Mouse (Mus musculus) heart, embryonic 12.5 days (tissue): ENCODE data around the gene Ctnna3. TPM values are rescaled to one million over a fixed set of nuclear protein-coding genes. Genes with fewer than 3 reads are reported as not detected.
A peak's percentile ranks its signal among the peaks of the same experiment; 100 is the strongest.
"Not testable (repeated sequence)": the region's sequence is repeated elsewhere in the genome, so short reads cannot be mapped to it uniquely, and the experiment has no call there.

Experiments used
- ATAC-seq: fragments of 200-750 bp; cut with Nextera tagmentation; 2 replicates; pipeline ENCODE4 v1.8.0; 2017; ENCODE audit warnings: moderate TSS enrichment, moderate library complexity; ENCODE audit not compliant: insufficient number of reproducible peaks, low FRiP score
- H3K27ac ChIP-seq: fragments of 300-500 bp; sonication (generic); 2 replicates; pipeline ENCODE4 v1.5.1; 2016; ENCODE audit warnings: mild to moderate bottlenecking, moderate library complexity; ENCODE audit not compliant: poor library complexity, severe bottlenecking
- H3K27me3 ChIP-seq: fragments of 300-500 bp; sonication (generic); replicated peaks from 2 replicates; pipeline ENCODE4 v1.6.1; 2016; ENCODE audit warnings: mild to moderate bottlenecking, moderate library complexity
- H3K36me3 ChIP-seq: fragments of 300-500 bp; sonication (generic); 2 replicates; pipeline ENCODE4 v1.6.1; 2016; ENCODE audit warnings: mild to moderate bottlenecking, moderate library complexity
- H3K4me1 ChIP-seq: fragments of 300-500 bp; sonication (generic); replicated peaks from 2 replicates; pipeline ENCODE4 v1.6.1; 2016; ENCODE audit warnings: mild to moderate bottlenecking
- H3K4me2 ChIP-seq: fragments of 300-500 bp; sonication (generic); 2 replicates; pipeline ENCODE4 v1.6.1; 2016; ENCODE audit warnings: mild to moderate bottlenecking, moderate library complexity
- H3K4me3 ChIP-seq: fragments of 300-500 bp; sonication (generic); 2 replicates; pipeline ENCODE4 v1.5.1; 2016; ENCODE audit warnings: mild to moderate bottlenecking
- H3K9ac ChIP-seq: fragments of 300-500 bp; sonication (generic); 2 replicates; pipeline ENCODE4 v1.6.1; 2016; ENCODE audit warnings: mild to moderate bottlenecking, moderate library complexity
- H3K9me3 ChIP-seq: fragments of 300-500 bp; sonication (generic); replicated peaks from 2 replicates; pipeline ENCODE4 v1.6.1; 2016; ENCODE audit warnings: mild to moderate bottlenecking, moderate library complexity
- WGBS: fragments of 180-500 bp; shearing (Covaris S2); methylation state at CpG from one replicate; pipeline ENCODE4 v1.1.7; 2016; 5-methylcytosine and 5-hydroxymethylcytosine counted together
- polyA plus RNA-seq: library from polyadenylated mRNA; unstranded; fragments of >200 nt; fragmentation: Nextera tagmentation; extraction: Ambion mirVana; gene quantifications from 2 replicates; pipeline ENCODE4 v1.2.1, GENCODE M21; 2016

The Ctnna3 gene
- polyA plus RNA-seq: 24.0 and 27.3 TPM in 2 replicates

GRCm38 (mm10) chr10:63429785-63430305, at the start of gene Ctnna3:
TSS of gene Ctnna3 (plus strand) at chr10:63430098.
- Histone ChIP-seq H3K27me3 (no peaks in the 10 kb centered on the region), H3K4me1 (no peaks in the 10 kb centered on the region), H3K36me3 (no peaks in the 10 kb centered on the region), H3K4me3 (peak within 1 kb of the TSS; percentile 66), H3K9me3 (no peaks in the 10 kb centered on the region), H3K9ac (peak within 1 kb of the TSS; percentile 75), H3K27ac (peak within 1 kb of the TSS; percentile 69), H3K4me2 (peak within 1 kb of the TSS; percentile 69)
- WGBS: under 1% methylated on average over 55 of the region's 55 CpGs
- ATAC-seq: peak; percentile 96

- Histone ChIP-seq H3K36me3 (no peaks in the 10 kb centered on the region), H3K4me3 (peak within 1 kb of the TSS; percentile 65), H3K27me3 (no peaks in the 10 kb centered on the region), H3K9ac (peak within 1 kb of the TSS; percentile 84), H3K27ac (0 out of 2 replicates have a peak within 1 kb of the TSS, but pooled peaks have one; percentile 16), H3K4me2 (peak within 1 kb of the TSS; percentile 85), H3K9me3 (no peaks in the 10 kb centered on the region), H3K4me1 (no peaks in the 10 kb centered on the region)
- WGBS: 7% methylated on average over 24 of the region's 24 CpGs
- ATAC-seq: 0 out of 2 replicates have a peak, but pooled peaks have one; percentile 16
Measured at GRCm38 (mm10) chr10:63381498-63382280, 48.2 kb upstream of the Ctnna3 start, which contains the start of gene Sirt1. TSS of gene Sirt1 (minus strand) at chr10:63381704.

GRCm38 (mm10) chr10:63382372-63383279, 47.3 kb upstream of the Ctnna3 start, which contains the start of gene Dnajc12:
TSS of gene Dnajc12 (plus strand) at chr10:63382443.
- H3K4me2 ChIP-seq: peak within 1 kb of the TSS; percentile 85
- H3K36me3 ChIP-seq: no peaks in the 10 kb centered on the region
- H3K27me3 ChIP-seq: no peaks in the 10 kb centered on the region
- H3K4me1 ChIP-seq: no peaks in the 10 kb centered on the region
- peak within 1 kb of the TSS; percentile 65 for H3K4me3 ChIP-seq
- WGBS: under 1% methylated on average over 28 of the region's 28 CpGs
- H3K27ac ChIP-seq: 0 out of 2 replicates have a peak within 1 kb of the TSS, but pooled peaks have one; percentile 16
- peak; percentile 89 for ATAC-seq
- H3K9ac ChIP-seq: peak within 1 kb of the TSS; percentile 84
- no peaks in the 10 kb centered on the region for H3K9me3 ChIP-seq

- Histone ChIP-seq H3K4me3 (peak overlapping the region; percentile 63), H3K4me2 (peak overlapping the region; percentile 72), H3K9ac (peak overlapping the region; percentile 36; the same call in 1 of the 2 replicates)
- not testable (repeated sequence) for H3K36me3 ChIP-seq, ATAC-seq, H3K9me3 ChIP-seq, H3K27me3 ChIP-seq, H3K27ac ChIP-seq, H3K4me1 ChIP-seq
- WGBS: 29% methylated on average over 5 of the region's 5 CpGs
Measured at GRCm38 (mm10) chr10:63385897-63386296, 44.0 kb upstream of the Ctnna3 start.

- ATAC-seq: peak; percentile 85
- Histone ChIP-seq H3K4me1 (no peaks in the 10 kb centered on the region), H3K4me3 (peak overlapping the region; percentile 63), H3K27ac (peak overlapping the region; percentile 68), H3K9me3 (no peaks in the 10 kb centered on the region), H3K9ac (peak overlapping the region; percentile 74), H3K36me3 (no peaks in the 10 kb centered on the region), H3K4me2 (peak overlapping the region; percentile 72), H3K27me3 (no peaks in the 10 kb centered on the region)
- under 1% methylated on average over 19 of the region's 19 CpGs for WGBS
Measured at GRCm38 (mm10) chr10:63386444-63386843, 43.5 kb upstream of the Ctnna3 start.

- WGBS: 3% methylated on average over 10 of the region's 10 CpGs
- Histone ChIP-seq H3K4me1 (no peaks in the 10 kb centered on the region), H3K27me3 (no peaks in the 10 kb centered on the region), H3K9ac (peak overlapping the region; percentile 74), H3K4me2 (peak overlapping the region; percentile 72), H3K27ac (peak overlapping the region; percentile 68; the same call in 1 of the 2 replicates), H3K4me3 (peak overlapping the region; percentile 63), H3K9me3 (no peaks in the 10 kb centered on the region), H3K36me3 (no peaks in the 10 kb centered on the region)
- ATAC-seq: no peak
Measured at GRCm38 (mm10) chr10:63386991-63387390, 42.9 kb upstream of the Ctnna3 start.

- no peaks in the 10 kb centered on the region for H3K36me3 ChIP-seq
- 74% methylated on average over 4 of the region's 4 CpGs for WGBS
- H3K4me3 ChIP-seq: no peak overlapping the region
- H3K9ac ChIP-seq: no peak overlapping the region
- no peaks in the 10 kb centered on the region for H3K9me3 ChIP-seq
- ATAC-seq: no peak
- H3K27me3 ChIP-seq: no peaks in the 10 kb centered on the region
- no peak overlapping the region for H3K27ac ChIP-seq
- no peaks in the 10 kb centered on the region for H3K4me1 ChIP-seq
- H3K4me2 ChIP-seq: no peak overlapping the region
Measured at GRCm38 (mm10) chr10:63388948-63389347, 41.0 kb upstream of the Ctnna3 start.

- Histone ChIP-seq H3K4me1 (no peaks in the 10 kb centered on the region), H3K36me3 (no peaks in the 10 kb centered on the region), H3K27ac (no peak overlapping the region), H3K4me3 (no peak overlapping the region), H3K27me3 (no peaks in the 10 kb centered on the region), H3K4me2 (no peak overlapping the region), H3K9me3 (no peaks in the 10 kb centered on the region), H3K9ac (no peak overlapping the region)
- no peak for ATAC-seq
- WGBS: 85% methylated on average over 10 of the region's 10 CpGs
Measured at GRCm38 (mm10) chr10:63396963-63397362, 32.9 kb upstream of the Ctnna3 start.

- Histone ChIP-seq H3K36me3 (no peaks in the 10 kb centered on the region), H3K27ac (no peak overlapping the region), H3K4me1 (no peaks in the 10 kb centered on the region), H3K4me3 (no peak overlapping the region), H3K27me3 (no peaks in the 10 kb centered on the region), H3K4me2 (no peak overlapping the region), H3K9ac (no peak overlapping the region), H3K9me3 (no peaks in the 10 kb centered on the region)
- 87% methylated on average over 5 of the region's 5 CpGs for WGBS
- ATAC-seq: no peak
Measured at GRCm38 (mm10) chr10:63402731-63403504, 27.0 kb upstream of the Ctnna3 start.

- Histone ChIP-seq H3K9me3 (no peaks in the 10 kb centered on the region), H3K36me3 (no peaks in the 10 kb centered on the region), H3K9ac (no peak overlapping the region), H3K4me1 (no peaks in the 10 kb centered on the region), H3K27ac (no peak overlapping the region), H3K27me3 (no peaks in the 10 kb centered on the region), H3K4me2 (no peak overlapping the region), H3K4me3 (no peak overlapping the region)
- WGBS: 85% methylated on average over 2 of the region's 2 CpGs
- ATAC-seq: no peak
Measured at GRCm38 (mm10) chr10:63403636-63404035, 26.3 kb upstream of the Ctnna3 start.
